Mouse (Mus musculus) stomach, postnatal 0 days (tissue): ENCODE measurements at regions not wholly inside any gene's neighbourhood (a gene's known extent, or its start where the extent isn't known, plus 50 kb on each side); places are given as distances from the start of the nearest gene placed in this dataset.

Experiments
- CTCF ChIP-seq: IDR thresholded peaks from 2 replicates; pipeline ENCODE4 v1.5.1; 2016; ENCODE audit warnings: antibody characterized with exemption, low read depth, mild to moderate bottlenecking, moderate library complexity
- EP300 ChIP-seq: optimal IDR thresholded peaks from 2 replicates; pipeline ENCODE3; 2016; ENCODE audit warnings: antibody characterized with exemption

GRCm38 (mm10) chr17:9895686-9896082 is 226.2 kb upstream of the Pabpc6 start:
- TF ChIP-seq CTCF (no peak), EP300 (no peak)
